Mouse (Mus musculus) embryo, embryonic 11.5 days (tissue): ENCODE measurements around the gene Rnf130.

Experiments used
- DNase-seq: peaks from one replicate; pipeline ENCODE4 v3.0.0-alpha.2; 2012; ENCODE audit warnings: low read depth, low spot score

Gene Rnf130

GRCm38 (mm10) chr11:50024833-50025720 lies at the start of gene Rnf130:
Rnf130 (plus strand) TSS chr11:50025346.
- DNase-seq = peak; percentile 90

DNA sequence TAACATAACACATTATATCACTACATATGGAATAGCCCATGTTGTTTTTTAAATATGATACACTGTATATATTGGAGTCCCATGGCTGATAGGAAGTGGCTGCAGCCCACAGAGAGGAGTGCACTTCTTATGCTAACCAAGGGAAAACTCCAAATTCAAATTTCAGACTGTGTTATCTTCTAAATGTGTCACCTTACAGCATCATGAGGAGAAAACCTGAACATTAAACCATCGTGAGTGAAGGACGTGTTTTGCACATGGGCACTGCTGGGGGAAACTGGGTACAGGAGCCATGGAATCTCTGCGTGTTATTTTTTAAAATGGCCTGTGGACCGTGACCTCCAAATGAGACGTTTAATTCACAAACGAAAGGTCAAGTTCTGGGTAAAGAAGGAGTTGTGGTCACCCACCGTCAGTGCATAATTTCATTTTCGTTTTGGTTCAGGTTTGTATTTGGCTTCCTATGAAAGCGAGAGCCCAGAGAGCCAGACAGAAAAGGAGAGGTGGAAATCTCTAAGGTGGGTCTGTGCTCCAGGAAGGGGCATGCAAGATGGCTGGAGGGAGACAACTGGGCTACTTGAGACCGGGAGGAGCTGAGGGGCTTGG lies 47.1 kb upstream of the Rnf130 start:
- no peak for DNase-seq

DNA sequence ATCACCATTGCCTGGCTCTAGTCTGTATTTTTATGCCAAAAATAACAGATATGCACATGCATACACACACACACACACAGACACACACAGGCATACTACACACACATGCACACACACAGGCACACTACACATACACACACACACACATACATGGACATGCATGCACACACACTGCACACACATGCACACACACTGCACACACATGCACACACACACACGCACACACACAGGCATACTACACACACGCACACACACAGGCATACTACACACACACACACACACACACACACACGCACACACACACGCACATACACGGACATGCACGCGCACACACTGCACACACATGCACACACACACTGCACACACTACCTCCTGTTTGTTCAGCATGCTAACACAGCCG lies 46.2 kb upstream of the Rnf130 start:
- DNase-seq = no peak

DNA sequence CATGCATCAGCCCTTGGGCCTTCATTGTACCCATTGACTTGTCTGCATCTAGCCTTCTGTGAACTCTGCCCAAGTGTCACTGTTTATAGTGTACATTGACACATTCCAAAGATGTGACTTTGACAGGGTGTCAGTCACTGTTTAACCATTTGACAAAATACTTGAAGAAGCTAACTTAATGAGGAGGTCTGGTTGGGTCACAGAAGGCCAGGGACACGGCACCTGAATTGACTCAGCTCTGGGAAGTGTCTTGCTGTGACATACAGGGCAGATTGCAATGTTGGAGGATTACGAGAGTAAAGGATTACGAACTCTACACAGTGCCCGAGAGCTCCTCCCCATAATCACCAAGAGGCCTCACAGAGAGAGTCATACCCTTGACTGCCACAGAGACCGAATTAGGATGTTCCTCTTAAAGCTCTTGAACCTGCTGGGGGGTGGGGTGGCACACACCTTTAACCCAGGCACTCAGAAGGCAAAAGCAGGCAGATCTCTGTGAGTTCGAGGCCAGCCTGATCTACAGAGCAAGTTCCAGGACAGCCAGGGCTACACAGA lies 44.4 kb upstream of the Rnf130 start:
- DNase-seq = no peak

DNA sequence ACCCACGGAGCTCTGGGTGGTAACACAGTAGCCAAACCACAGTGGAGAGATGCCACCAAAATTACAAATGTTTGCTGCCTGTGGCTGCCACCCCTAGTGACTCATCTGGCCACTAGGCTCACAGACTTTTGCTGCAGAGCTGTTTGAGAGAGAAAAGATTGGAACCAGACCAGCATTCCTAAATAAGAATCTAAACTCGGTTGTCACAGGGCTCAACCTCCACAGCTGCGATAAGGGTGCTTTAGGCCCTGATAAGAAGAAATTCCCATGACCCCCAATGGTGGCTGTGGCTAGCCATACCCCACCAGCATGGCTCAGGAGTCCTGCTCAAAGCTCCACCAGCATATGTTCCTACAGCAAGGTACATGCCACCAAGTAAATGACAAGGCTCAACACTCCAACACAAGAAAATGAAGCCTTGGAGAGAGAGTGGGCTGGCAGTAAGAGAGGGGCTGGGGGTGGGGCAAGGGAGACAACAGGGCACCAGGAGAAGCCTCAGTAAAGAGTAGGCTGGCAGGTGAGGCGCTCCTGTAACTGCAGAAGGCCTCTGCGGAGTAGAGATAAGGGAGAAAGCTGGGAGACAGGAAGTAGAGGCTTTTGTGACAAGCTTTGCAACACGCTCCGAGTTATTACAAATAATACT lies 43.7 kb upstream of the Rnf130 start:
- no peak for DNase-seq

DNA sequence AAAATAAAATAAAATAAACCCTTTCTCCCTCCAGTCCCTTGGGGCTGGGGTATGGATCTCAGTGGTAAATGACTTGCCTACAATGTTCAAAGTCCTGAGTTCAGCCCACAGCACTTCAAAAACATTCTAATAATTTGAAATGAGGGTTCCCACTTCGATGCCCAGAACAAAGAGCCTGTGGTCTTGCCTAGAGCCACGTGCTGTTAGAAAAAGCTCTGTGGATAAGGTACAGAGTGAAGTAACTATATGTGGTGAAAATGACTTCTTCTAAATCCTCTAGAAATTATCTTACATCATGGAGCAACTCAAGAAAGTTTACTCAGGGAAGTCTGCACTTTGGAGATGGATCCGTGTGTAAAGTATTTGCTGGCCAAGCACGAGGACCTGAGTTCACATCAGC lies 43.1 kb upstream of the Rnf130 start:
- no peak for DNase-seq

DNA sequence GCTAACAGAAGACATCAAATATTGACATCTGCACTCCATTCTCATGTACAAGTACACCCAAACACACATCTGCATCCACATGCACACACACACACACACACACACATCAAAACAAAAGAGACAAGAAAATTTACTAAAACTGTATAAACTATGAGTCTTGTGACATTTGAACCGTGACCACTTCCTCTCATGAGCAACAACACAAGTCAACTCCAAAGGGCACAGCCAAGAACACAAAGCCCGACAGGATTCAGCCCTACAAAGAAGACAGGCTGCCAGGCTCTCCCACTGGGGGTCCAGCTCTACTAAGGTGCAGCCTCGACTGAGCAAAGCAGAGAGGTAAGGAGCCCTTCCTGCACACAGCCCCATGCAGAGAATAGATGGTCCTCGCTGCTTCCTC lies 42.3 kb upstream of the Rnf130 start:
- no peak for DNase-seq

DNA sequence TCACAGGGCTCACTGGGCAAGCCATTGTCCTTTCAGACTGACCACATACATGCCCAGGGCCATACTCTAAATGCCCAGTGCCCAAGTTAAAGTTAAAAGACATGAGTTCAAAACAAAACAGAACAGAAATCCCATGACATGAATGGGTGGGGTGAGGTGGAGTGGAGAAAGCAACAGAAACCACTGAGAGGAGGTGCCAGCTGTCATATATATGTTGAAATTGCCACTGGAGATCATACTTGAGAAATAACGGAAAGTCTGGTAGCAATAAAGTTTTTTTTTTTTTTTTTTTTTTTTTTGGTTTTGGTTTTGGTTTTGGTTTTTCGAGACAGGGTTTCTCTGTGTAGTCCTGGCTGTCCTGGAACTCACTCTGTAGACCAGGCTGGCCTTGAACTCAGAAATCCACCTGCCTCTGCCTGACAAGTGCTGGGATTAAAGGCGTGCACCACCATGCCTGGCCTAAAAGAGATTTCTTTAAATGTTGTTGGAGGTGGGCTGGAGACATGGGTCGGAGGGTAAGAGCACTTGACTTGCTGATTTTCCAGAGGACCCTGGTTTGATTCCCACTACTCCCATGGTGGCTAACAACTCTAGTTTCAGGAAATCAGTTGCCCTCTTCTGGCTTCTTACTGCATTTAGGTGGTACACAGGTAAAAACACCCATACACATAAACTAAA lies 41.1 kb upstream of the Rnf130 start:
- no peak for DNase-seq

DNA sequence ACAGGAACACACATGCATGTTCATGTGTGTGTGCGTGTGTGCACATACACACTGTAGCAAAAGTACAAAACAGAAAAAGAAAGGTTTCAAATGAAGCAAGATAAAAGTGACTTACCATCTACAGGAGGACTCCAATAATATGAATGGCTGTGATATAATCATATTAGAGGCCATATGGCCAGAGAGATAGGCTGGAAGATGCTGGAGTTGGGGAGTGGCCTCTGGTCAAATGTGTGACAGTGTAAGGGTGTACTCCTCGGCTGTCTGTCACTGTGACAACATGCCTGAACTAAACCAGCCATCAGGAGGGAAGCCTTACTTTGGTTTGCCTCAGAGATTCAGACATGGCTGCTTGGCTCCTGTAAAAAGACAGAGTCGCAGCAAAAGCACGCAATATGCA lies 40.1 kb upstream of the Rnf130 start:
- DNase-seq = no peak

DNA sequence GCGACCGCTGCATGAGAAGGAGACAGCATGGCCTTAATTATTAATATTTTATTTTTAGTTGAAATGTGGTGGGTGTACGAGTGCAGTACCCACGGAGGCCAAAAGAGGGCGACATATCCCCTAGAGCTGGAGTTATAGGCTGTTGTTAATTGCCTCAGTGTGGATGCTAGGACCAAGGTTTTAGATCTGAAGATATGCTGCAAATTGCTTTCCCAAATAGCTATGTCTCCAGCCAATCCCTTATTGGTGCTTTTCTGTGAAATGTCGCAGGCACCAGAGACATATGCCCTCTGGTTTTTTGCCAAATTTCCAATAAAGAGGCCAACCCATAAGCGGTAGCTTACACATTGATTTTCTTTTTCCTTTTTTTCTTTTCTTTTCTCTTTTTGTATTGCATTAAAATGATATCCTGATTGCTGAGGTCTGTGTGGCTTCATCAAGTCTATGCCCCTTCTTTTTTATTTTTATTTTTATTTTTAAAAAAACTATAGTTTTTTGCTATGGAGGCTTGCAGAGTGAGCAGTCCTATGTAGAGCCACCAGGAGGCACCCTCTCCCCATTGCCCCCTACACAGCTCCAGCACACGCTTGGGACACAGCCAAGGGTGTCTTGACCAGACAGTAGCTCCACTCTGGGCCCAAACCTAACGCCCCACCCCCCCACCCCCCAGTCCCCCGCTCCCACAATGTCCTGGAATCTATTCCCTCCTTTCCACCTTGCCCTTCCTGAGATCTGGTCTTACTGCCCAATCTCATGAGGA lies 38.7 kb upstream of the Rnf130 start:
- peak; percentile 38 for DNase-seq

- DNase-seq = no peak
Observed at GRCm38 (mm10) chr11:49994536-49994935, 30.6 kb upstream of the Rnf130 start.

- no peak for DNase-seq
Observed at GRCm38 (mm10) chr11:49996398-49996797, 28.7 kb upstream of the Rnf130 start.

- DNase-seq = no peak
Observed at GRCm38 (mm10) chr11:49997321-49997720, 27.8 kb upstream of the Rnf130 start.

GRCm38 (mm10) chr11:50002853-50003252 lies 22.3 kb upstream of the Rnf130 start:
- no peak for DNase-seq

- DNase-seq = no peak
Observed at GRCm38 (mm10) chr11:50007776-50008175, 17.4 kb upstream of the Rnf130 start.

GRCm38 (mm10) chr11:50008231-50008630 lies 16.9 kb upstream of the Rnf130 start:
- DNase-seq = no peak

GRCm38 (mm10) chr11:50013016-50013415 lies 12.1 kb upstream of the Rnf130 start:
- DNase-seq = no peak

DNA sequence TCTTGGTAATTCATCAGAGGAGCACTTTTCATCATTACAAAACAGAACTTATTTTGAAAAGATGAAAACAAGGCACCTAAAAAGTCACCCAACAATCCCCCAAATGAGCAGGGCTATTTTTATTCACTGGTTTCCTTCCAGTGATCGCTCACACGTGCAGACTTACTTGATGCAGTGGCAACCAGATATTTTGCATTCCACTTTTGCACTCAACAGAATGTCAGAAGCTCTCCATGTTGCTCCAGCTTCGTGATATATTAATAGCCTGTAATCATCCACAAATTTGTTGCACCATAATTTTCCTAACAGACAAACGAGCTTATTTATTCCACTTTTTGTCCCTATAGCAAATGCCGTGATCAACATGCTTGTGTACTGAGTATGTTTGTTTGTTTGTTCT lies 8.6 kb upstream of the Rnf130 start:
- DNase-seq = no peak

DNA sequence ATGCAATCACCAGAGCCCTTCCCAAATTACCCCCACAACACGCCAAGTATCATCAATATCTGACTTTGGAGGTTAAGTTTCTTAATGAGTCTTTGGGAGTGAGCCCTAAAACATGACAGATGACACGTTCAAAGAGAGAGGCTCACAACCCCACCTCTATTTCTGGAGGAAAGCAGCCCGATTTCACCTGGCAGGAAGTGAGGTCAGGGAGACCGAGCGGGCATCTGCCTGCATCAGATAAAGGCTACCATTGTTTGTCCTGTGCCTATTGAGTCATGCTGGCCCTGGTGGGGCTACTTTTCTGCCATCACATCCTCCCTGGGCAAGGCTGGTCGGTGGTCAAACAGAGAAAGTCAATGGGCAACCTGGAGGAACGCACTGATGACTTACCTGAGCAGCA lies 7.6 kb upstream of the Rnf130 start:
- no peak for DNase-seq

GRCm38 (mm10) chr11:50018848-50019247 lies 6.3 kb upstream of the Rnf130 start:
- DNase-seq = no peak

GRCm38 (mm10) chr11:50022085-50022484 lies 3.1 kb upstream of the Rnf130 start:
- no peak for DNase-seq
